Mouse (Mus musculus): ENCODE results near the gene Mettl7a3. TPM values are rescaled to one million over a fixed set of nuclear protein-coding genes. Genes with fewer than 3 reads are reported as not detected.
"Not testable (repeated sequence)": the region's sequence is repeated elsewhere in the genome, so short reads cannot be mapped to it uniquely, and the experiment has no call there.

Gene Mettl7a3
- polyA plus RNA-seq, 1 experiment: 0.11 TPM

GRCm38 (mm10) chr15:100367119-100367518 lies 32.4 kb downstream of the Mettl7a3 start:
- no peak overlapping the region for H3K27ac ChIP-seq (ENCODE audit: insufficient read depth, low read depth, low read length)
- DNase-seq: no peak
- H3K27me3 ChIP-seq (replicated peaks; ENCODE audit: control insufficient read depth, insufficient read depth, low read length): no peaks in the 10 kb centered on the region
- no peak overlapping the region for H3K4me3 ChIP-seq (ENCODE audit: insufficient read depth, low read depth, low read length)
- no peaks in the 10 kb centered on the region for H3K36me3 ChIP-seq (ENCODE audit: control insufficient read depth, insufficient read depth, low read length)
- H3K4me1 ChIP-seq (ENCODE audit: control insufficient read depth, insufficient read depth, low read length): no peaks in the 10 kb centered on the region
- WGBS: 80% methylated on average over 7 of the region's 7 CpGs
- TF ChIP-seq POLR2A (IDR thresholded peaks at IDR 0.05; ENCODE audit: low read depth, low read length) (no peak), CTCF (conservative IDR thresholded peaks at IDR 0.05; ENCODE audit: insufficient read depth, insufficient read length, low read depth, low read length) (no peak)

- 35% methylated on average over 5 of the region's 5 CpGs for WGBS
- H3K27ac ChIP-seq (ENCODE audit: insufficient read depth, low read depth, low read length): no peak overlapping the region
- peak; percentile 82 for DNase-seq
- H3K4me1 ChIP-seq (ENCODE audit: control insufficient read depth, insufficient read depth, low read length): no peaks in the 10 kb centered on the region
- no peaks in the 10 kb centered on the region for H3K27me3 ChIP-seq (replicated peaks; ENCODE audit: control insufficient read depth, insufficient read depth, low read length)
- no peaks in the 10 kb centered on the region for H3K36me3 ChIP-seq (ENCODE audit: control insufficient read depth, insufficient read depth, low read length)
- no peak overlapping the region for H3K4me3 ChIP-seq (ENCODE audit: insufficient read depth, low read depth, low read length)
- no peak for TF ChIP-seq POLR2A (IDR thresholded peaks at IDR 0.05; ENCODE audit: low read depth, low read length)
- TF ChIP-seq CTCF (conservative IDR thresholded peaks at IDR 0.05; ENCODE audit: insufficient read depth, insufficient read length, low read depth, low read length): peak; percentile 55
Observed at GRCm38 (mm10) chr15:100375066-100375465, 40.3 kb downstream of the Mettl7a3 start.

GRCm38 (mm10) chr15:100377847-100378505 lies 43.2 kb downstream of the Mettl7a3 start:
- H3K27me3 ChIP-seq (replicated peaks; ENCODE audit: control insufficient read depth, insufficient read depth, low read length); DNase-seq; H3K27ac ChIP-seq (ENCODE audit: insufficient read depth, low read depth, low read length); H3K4me1 ChIP-seq (ENCODE audit: control insufficient read depth, insufficient read depth, low read length); H3K36me3 ChIP-seq (ENCODE audit: control insufficient read depth, insufficient read depth, low read length); H3K4me3 ChIP-seq (ENCODE audit: insufficient read depth, low read depth, low read length): not testable (repeated sequence)
- 0 out of 2 replicates have a peak, but pooled peaks have one; percentile 4 for TF ChIP-seq CTCF (conservative IDR thresholded peaks at IDR 0.05; ENCODE audit: insufficient read depth, insufficient read length, low read depth, low read length)
- 47% methylated on average over 4 of the region's 9 CpGs for WGBS

GRCm38 (mm10) chr15:100379658-100380057 lies 44.9 kb downstream of the Mettl7a3 start:
- 82% methylated on average over 8 of the region's 8 CpGs for WGBS

GRCm38 (mm10) chr15:100380104-100380503 lies 45.4 kb downstream of the Mettl7a3 start:
- WGBS: 59% methylated on average over 2 of the region's 2 CpGs
- Histone ChIP-seq H3K4me1 (ENCODE audit: control insufficient read depth, insufficient read depth, low read length) (no peaks in the 10 kb centered on the region), H3K4me3 (ENCODE audit: insufficient read depth, low read depth, low read length) (no peak overlapping the region), H3K27ac (ENCODE audit: insufficient read depth, low read depth, low read length) (no peak overlapping the region), H3K36me3 (ENCODE audit: control insufficient read depth, insufficient read depth, low read length) (no peaks in the 10 kb centered on the region), H3K27me3 (replicated peaks; ENCODE audit: control insufficient read depth, insufficient read depth, low read length) (no peaks in the 10 kb centered on the region)
- no peak for DNase-seq
- TF ChIP-seq POLR2A (IDR thresholded peaks at IDR 0.05; ENCODE audit: low read depth, low read length) (no peak), CTCF (conservative IDR thresholded peaks at IDR 0.05; ENCODE audit: insufficient read depth, insufficient read length, low read depth, low read length) (no peak)

More at GRCm38 (mm10) chr15:100379658-100380057, 44.9 kb downstream of the Mettl7a3 start:
- Histone ChIP-seq H3K4me1 (ENCODE audit: control insufficient read depth, insufficient read depth, low read length) (no peaks in the 10 kb centered on the region), H3K27me3 (replicated peaks; ENCODE audit: control insufficient read depth, insufficient read depth, low read length) (no peaks in the 10 kb centered on the region), H3K27ac (ENCODE audit: insufficient read depth, low read depth, low read length) (no peak overlapping the region), H3K36me3 (ENCODE audit: control insufficient read depth, insufficient read depth, low read length) (no peaks in the 10 kb centered on the region), H3K4me3 (ENCODE audit: insufficient read depth, low read depth, low read length) (no peak overlapping the region)
- TF ChIP-seq CTCF (conservative IDR thresholded peaks at IDR 0.05; ENCODE audit: insufficient read depth, insufficient read length, low read depth, low read length): no peak
- no peak for TF ChIP-seq POLR2A (IDR thresholded peaks at IDR 0.05; ENCODE audit: low read depth, low read length)
- DNase-seq: no peak

- H3K4me3 ChIP-seq (ENCODE audit: insufficient read depth, low read depth, low read length): no peak overlapping the region
- 77% methylated on average over 9 of the region's 9 CpGs for WGBS
- TF ChIP-seq POLR2A (IDR thresholded peaks at IDR 0.05; ENCODE audit: low read depth, low read length) (no peak), CTCF (conservative IDR thresholded peaks at IDR 0.05; ENCODE audit: insufficient read depth, insufficient read length, low read depth, low read length) (no peak)
- no peaks in the 10 kb centered on the region for H3K36me3 ChIP-seq (ENCODE audit: control insufficient read depth, insufficient read depth, low read length)
- peaks cover 16% of the 10 kb centered on the region for H3K4me1 ChIP-seq (ENCODE audit: control insufficient read depth, insufficient read depth, low read length)
- no peak overlapping the region for H3K27ac ChIP-seq (ENCODE audit: insufficient read depth, low read depth, low read length)
- no peaks in the 10 kb centered on the region for H3K27me3 ChIP-seq (replicated peaks; ENCODE audit: control insufficient read depth, insufficient read depth, low read length)
- peak; percentile 47 for DNase-seq
Observed at GRCm38 (mm10) chr15:100385705-100386104, 51.0 kb downstream of the Mettl7a3 start.

- 62% methylated on average over 17 of the region's 17 CpGs for WGBS
- DNase-seq: peak; percentile 57
- TF ChIP-seq POLR2A (IDR thresholded peaks at IDR 0.05; ENCODE audit: low read depth, low read length) (no peak), CTCF (conservative IDR thresholded peaks at IDR 0.05; ENCODE audit: insufficient read depth, insufficient read length, low read depth, low read length) (no peak)
Observed at GRCm38 (mm10) chr15:100387544-100388223, 53.0 kb downstream of the Mettl7a3 start.

More at GRCm38 (mm10) chr15:100387544-100388223, 53.0 kb downstream of the Mettl7a3 start:
- no peaks in the 10 kb centered on the region for H3K27me3 ChIP-seq (replicated peaks; ENCODE audit: control insufficient read depth, insufficient read depth, low read length)
- H3K4me1 ChIP-seq (ENCODE audit: control insufficient read depth, insufficient read depth, low read length): peaks cover 16% of the 10 kb centered on the region
- H3K36me3 ChIP-seq (ENCODE audit: control insufficient read depth, insufficient read depth, low read length): no peaks in the 10 kb centered on the region
- no peak overlapping the region for H3K27ac ChIP-seq (ENCODE audit: insufficient read depth, low read depth, low read length)
- H3K4me3 ChIP-seq (ENCODE audit: insufficient read depth, low read depth, low read length): no peak overlapping the region
